Mouse (Mus musculus): ENCODE measurements around the gene Lims1.

- TF ChIP-seq GATA1 (IDR thresholded peaks at IDR 0.05; ENCODE audit: low read length) = no peak
- no peak for TF ChIP-seq TAL1 (IDR thresholded peaks at IDR 0.05; ENCODE audit: low read length)
These were observed 65.9 kb downstream of the Lims1 start for GRCm38 (mm10) chr10:58389151-58389550.
